Mouse (Mus musculus) embryonic facial prominence, embryonic 15.5 days (tissue): ENCODE data around the gene Lrrc20. TPM values are rescaled to one million over a fixed set of nuclear protein-coding genes. Genes with fewer than 3 reads are reported as not detected.
A peak's percentile ranks its signal among the peaks of the same experiment; 100 is the strongest.
"Not testable (repeated sequence)": the region's sequence is repeated elsewhere in the genome, so short reads cannot be mapped to it uniquely, and the experiment has no call there.

ENCODE experiments used
- ATAC-seq: fragments of 200-750 bp; cut with Nextera tagmentation; 2 replicates; pipeline ENCODE4 v1.8.0; 2017; ENCODE audit warnings: low read depth, moderate TSS enrichment; ENCODE audit not compliant: insufficient number of reproducible peaks, low FRiP score, low TSS enrichment
- H3K27ac ChIP-seq: fragments of 300-500 bp; sonication (generic); replicated peaks from 2 replicates; pipeline ENCODE4 v1.5.1; 2015; ENCODE audit warnings: mild to moderate bottlenecking, inconsistent platforms
- H3K27me3 ChIP-seq: fragments of 300-500 bp; sonication (generic); 2 replicates; pipeline ENCODE4 v1.6.1; 2015; ENCODE audit warnings: inconsistent platforms
- H3K36me3 ChIP-seq: fragments of 300-500 bp; sonication (generic); 2 replicates; pipeline ENCODE4 v1.6.1; 2015; ENCODE audit warnings: mild to moderate bottlenecking, inconsistent platforms
- H3K4me1 ChIP-seq: fragments of 300-500 bp; sonication (generic); 2 replicates; pipeline ENCODE4 v1.6.1; 2015; ENCODE audit warnings: inconsistent platforms
- H3K4me2 ChIP-seq: fragments of 300-500 bp; sonication (generic); replicated peaks from 2 replicates; pipeline ENCODE4 v1.6.1; 2015; ENCODE audit warnings: mild to moderate bottlenecking, inconsistent platforms
- H3K4me3 ChIP-seq: fragments of 300-500 bp; sonication (generic); replicated peaks from 2 replicates; pipeline ENCODE4 v1.5.1; 2015; ENCODE audit warnings: mild to moderate bottlenecking, inconsistent platforms
- H3K9ac ChIP-seq: fragments of 300-500 bp; sonication (generic); 2 replicates; pipeline ENCODE4 v1.6.1; 2015; ENCODE audit warnings: inconsistent platforms
- H3K9me3 ChIP-seq: fragments of 300-500 bp; sonication (generic); replicated peaks from 2 replicates; pipeline ENCODE4 v1.6.1; 2016; ENCODE audit warnings: inconsistent platforms
- WGBS: fragments of 180-500 bp; shearing (Covaris S2); methylation state at CpG from one replicate; pipeline ENCODE4 v1.1.7; 2015; 5-methylcytosine and 5-hydroxymethylcytosine counted together
- polyA plus RNA-seq: library from polyadenylated mRNA; unstranded; fragments of >200 nt; fragmentation: Nextera tagmentation; extraction: Ambion mirVana; gene quantifications from 2 replicates; pipeline ENCODE4 v1.2.1, GENCODE M21; 2015

Gene Lrrc20
- polyA plus RNA-seq, 1 experiment from 2014 or later: 10.5 TPM

DNA sequence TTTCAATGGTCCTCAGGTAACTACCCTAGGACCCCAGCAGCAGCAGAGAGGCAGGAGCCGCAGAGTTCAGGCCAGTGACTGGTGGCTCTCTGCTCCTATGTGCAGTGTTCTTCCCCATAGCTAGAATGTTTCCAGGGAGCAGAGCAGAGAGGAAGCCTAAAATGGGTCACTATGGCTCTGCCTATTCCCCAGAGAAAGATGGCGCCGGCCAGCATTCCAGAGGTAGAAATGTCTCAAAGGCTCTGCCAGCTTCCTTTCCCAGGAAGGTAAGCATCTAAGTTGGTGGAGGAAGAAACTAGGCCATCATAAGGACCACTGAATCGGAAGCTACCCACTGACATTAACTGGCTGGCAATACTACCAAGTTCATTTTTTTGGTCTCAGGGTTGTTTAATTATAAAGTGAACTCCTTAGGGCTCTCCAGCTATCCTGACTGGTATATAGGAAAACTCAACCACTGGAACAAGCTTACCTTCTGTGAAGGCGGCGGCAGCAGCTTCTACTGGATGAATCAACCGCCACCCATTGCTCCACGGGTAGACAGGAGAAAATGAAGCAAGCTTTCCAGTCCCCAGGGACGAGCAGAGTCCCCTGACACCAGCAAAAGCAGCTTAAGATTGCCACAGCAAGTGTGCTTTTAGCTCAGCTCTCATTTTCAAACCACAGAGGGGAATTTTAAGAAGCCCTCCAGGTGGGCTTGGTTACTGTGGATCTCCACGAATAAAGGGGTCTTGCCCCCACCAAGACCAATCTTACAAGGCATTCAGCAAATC lies 27.8 kb upstream of the Lrrc20 start:
- no peaks in the 10 kb centered on the region for H3K9me3 ChIP-seq
- 72% methylated on average over 10 of the region's 10 CpGs for WGBS
- no peaks in the 10 kb centered on the region for H3K27me3 ChIP-seq
- H3K27ac ChIP-seq: no peak overlapping the region
- H3K9ac ChIP-seq: no peak overlapping the region
- H3K4me3 ChIP-seq: no peak overlapping the region
- no peak overlapping the region for H3K4me2 ChIP-seq
- H3K36me3 ChIP-seq: 0 out of 2 replicates have a peak, but pooled peaks cover 4% of the 10 kb centered on the region
- H3K4me1 ChIP-seq: peaks cover 73% of the 10 kb centered on the region
- no peak for ATAC-seq

DNA sequence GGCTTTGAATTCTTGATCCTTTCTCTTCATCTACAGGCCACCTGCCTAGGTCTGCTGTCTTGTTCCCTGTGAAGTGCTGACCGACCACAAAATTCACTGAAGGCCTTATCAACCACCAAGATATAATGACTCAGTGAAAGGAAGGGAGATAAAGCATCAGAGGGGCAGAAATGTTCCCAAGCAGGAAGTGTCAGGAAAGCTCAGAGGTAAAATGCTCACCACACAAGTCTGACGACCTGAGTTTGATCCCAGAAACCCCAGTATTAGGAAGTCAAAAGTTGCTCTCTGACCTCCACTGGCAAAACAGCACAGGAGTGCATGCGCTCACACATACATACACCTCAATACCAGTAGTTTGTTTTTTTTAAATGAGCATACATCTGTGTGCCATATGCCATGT lies 26.8 kb upstream of the Lrrc20 start:
- H3K4me3 ChIP-seq: no peak overlapping the region
- H3K9ac ChIP-seq: no peak overlapping the region
- H3K27me3 ChIP-seq: no peaks in the 10 kb centered on the region
- no peak overlapping the region for H3K27ac ChIP-seq
- H3K4me2 ChIP-seq: no peak overlapping the region
- H3K36me3 ChIP-seq: 0 out of 2 replicates have a peak, but pooled peaks cover 4% of the 10 kb centered on the region
- no peak for ATAC-seq
- WGBS: 79% methylated on average over 3 of the region's 3 CpGs
- peaks cover 63% of the 10 kb centered on the region for H3K4me1 ChIP-seq
- H3K9me3 ChIP-seq: no peaks in the 10 kb centered on the region

DNA sequence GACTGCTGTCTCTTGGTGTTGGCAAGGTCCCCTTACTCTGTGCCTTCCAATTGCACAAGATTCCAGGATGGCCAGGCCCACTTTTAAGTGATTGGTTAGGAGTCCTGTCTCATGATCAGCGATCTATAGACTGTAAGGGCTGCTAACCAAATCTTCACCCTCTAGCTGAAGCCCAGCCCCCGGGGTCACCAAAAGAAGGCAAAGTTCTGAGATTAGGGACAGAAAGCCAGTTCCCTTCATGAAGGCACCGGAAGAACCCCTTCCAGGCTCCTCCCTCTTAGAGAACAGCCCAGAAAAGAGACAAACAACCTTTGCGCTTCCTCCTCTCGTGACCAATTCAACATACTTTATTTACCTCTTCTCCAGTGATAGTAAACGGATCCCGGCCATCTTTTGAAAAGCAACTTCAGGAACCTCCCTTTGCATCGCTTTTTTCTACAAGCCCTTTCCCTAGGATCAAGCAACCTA lies 24.1 kb upstream of the Lrrc20 start:
- 2% methylated on average over 8 of the region's 8 CpGs for WGBS
- peaks cover 42% of the 10 kb centered on the region for H3K4me1 ChIP-seq
- no peaks in the 10 kb centered on the region for H3K9me3 ChIP-seq
- ATAC-seq: no peak
- no peaks in the 10 kb centered on the region for H3K27me3 ChIP-seq
- H3K9ac ChIP-seq: peak overlapping the region; percentile 88
- H3K27ac ChIP-seq: peak overlapping the region; percentile 78
- peak overlapping the region; percentile 64 for H3K4me2 ChIP-seq
- H3K4me3 ChIP-seq: peak overlapping the region; percentile 96
- 0 out of 2 replicates have a peak, but pooled peaks cover 4% of the 10 kb centered on the region for H3K36me3 ChIP-seq

DNA sequence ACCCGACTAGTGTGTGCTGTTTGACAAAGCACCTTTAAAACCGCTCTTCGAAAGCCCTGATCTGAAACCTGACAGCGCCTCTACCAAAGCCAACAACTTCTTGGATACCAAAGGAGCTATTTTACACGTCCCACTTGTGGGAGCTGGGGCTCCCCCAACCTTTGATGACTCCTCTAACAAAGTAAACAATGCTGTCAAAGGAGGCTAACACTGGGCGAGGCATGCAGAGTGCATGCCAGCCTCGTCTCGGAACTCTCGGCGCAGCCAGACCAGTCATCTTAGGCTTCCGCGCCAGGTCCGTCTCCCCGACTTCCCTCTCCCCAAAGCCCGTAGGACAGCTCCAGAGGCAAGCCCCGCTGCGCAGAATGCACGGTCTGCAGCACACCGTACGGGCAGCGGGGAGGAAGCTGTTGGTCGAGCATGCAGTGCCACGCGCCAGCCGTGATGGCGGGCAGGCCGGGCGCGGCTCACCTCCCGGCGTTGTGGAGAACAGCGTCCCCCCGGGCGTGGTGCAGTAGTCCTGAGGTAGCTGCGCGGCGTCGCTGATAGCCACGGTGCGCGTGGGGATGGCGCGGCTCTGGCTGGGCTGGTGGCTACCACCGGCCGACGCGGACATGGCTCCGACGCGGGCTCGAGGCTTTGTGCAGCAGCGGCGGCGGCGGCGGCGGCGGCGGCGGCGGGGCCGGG lies 23.5 kb upstream of the Lrrc20 start:
- peak overlapping the region; percentile 88 for H3K9ac ChIP-seq
- WGBS: under 1% methylated on average over 55 of the region's 62 CpGs
- peak; percentile 45; the same call in 1 of the 2 replicates for ATAC-seq
- H3K9me3 ChIP-seq: no peaks in the 10 kb centered on the region
- peak overlapping the region; percentile 64 for H3K4me2 ChIP-seq
- H3K27me3 ChIP-seq: no peaks in the 10 kb centered on the region
- 0 out of 2 replicates have a peak, but pooled peaks cover 4% of the 10 kb centered on the region for H3K36me3 ChIP-seq
- peak overlapping the region; percentile 78 for H3K27ac ChIP-seq
- H3K4me3 ChIP-seq: peak overlapping the region; percentile 96
- peaks cover 38% of the 10 kb centered on the region for H3K4me1 ChIP-seq

DNA sequence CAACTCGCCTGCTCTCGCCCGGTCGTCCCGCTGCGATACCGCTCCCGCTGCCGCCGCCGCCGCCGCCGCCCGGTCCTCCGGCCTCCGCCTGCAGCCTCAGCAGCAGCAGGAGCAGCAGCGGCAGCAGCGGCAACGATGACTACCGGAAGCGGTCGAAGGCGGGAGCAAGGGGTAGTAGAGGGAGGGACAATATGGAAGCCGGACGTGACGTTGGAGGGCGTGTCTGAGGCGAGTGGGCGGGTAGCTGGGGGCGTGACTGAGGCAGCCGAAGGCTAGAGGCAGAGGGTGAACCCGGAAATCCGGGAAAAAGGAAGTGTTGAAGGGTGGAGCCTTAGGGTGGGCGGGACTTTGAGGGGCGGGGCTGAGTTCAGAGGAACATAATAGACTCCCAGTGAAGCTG lies 23.0 kb upstream of the Lrrc20 start, which contains the start of gene Eif4ebp2:
Gene Eif4ebp2, minus strand, starts transcription at position 17 of the 400 bp plus-strand sequence.
- H3K9me3 ChIP-seq: no peaks in the 10 kb centered on the region
- under 1% methylated on average over 35 of the region's 36 CpGs for WGBS
- H3K4me1 ChIP-seq: peaks cover 38% of the 10 kb centered on the region
- 0 out of 2 replicates have a peak, but pooled peaks cover 4% of the 10 kb centered on the region for H3K36me3 ChIP-seq
- peak; percentile 99 for ATAC-seq
- peak within 1 kb of the TSS; percentile 96 for H3K4me3 ChIP-seq
- peak within 1 kb of the TSS; percentile 88 for H3K9ac ChIP-seq
- H3K27me3 ChIP-seq: no peaks in the 10 kb centered on the region
- H3K27ac ChIP-seq: peak within 1 kb of the TSS; percentile 78
- H3K4me2 ChIP-seq: peak within 1 kb of the TSS; percentile 64

DNA sequence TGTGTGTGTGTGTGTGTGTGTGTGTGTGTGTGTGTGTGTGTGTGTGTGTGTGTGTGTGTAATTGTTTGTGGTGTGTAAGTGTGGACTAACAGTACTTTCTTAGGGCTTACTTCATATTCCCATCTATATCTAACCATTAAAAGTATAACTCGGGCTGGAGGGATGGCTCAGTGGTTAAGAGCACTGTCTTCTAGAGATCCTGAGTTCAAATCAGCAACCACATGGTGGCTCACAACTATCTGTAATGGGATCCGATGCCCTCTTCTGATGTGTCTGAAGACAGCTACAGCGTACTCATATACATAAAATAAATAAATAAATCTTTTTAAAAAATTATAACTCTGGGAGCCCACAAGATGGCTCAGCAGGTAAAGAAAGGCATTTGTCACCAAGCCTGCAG lies 22.4 kb upstream of the Lrrc20 start:
- H3K4me1 ChIP-seq: peaks cover 35% of the 10 kb centered on the region
- 0 out of 2 replicates have a peak overlapping the region, but pooled peaks have one; percentile 96 for H3K4me3 ChIP-seq
- not testable (repeated sequence) for H3K36me3 ChIP-seq, H3K9me3 ChIP-seq, H3K9ac ChIP-seq, H3K27ac ChIP-seq, H3K27me3 ChIP-seq, ATAC-seq
- H3K4me2 ChIP-seq: peak overlapping the region; percentile 64; the same call in 1 of the 2 replicates
- whole genome bisulfite sequencing: 79% methylated on average over 3 of the region's 3 CpGs

DNA sequence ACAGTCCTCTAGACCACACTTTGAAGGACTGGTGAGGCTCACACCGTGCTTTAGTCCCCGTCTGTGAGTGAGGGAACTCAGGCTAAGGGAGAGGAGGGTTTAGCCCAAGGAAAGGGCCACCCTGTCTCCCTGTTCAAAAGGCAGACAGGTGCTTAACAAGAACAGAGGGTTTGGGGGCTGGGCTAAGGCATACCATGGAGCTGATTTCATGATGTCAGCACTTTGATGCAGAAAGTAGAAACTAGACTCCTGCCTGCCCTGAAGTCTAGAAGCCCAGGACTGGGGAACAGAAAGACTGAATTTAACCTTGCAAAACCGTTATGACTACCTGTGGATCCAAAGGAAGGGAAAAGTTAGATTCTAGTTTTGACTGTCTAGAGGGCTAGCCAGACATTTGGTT lies 18.4 kb upstream of the Lrrc20 start:
- Histone ChIP-seq H3K9ac (no peak overlapping the region), H3K36me3 (no peaks in the 10 kb centered on the region), H3K27me3 (no peaks in the 10 kb centered on the region), H3K4me2 (no peak overlapping the region), H3K4me3 (no peak overlapping the region), H3K27ac (no peak overlapping the region), H3K4me1 (no peaks in the 10 kb centered on the region), H3K9me3 (no peaks in the 10 kb centered on the region)
- 59% methylated on average over 3 of the region's 3 CpGs for WGBS
- ATAC-seq: no peak

DNA sequence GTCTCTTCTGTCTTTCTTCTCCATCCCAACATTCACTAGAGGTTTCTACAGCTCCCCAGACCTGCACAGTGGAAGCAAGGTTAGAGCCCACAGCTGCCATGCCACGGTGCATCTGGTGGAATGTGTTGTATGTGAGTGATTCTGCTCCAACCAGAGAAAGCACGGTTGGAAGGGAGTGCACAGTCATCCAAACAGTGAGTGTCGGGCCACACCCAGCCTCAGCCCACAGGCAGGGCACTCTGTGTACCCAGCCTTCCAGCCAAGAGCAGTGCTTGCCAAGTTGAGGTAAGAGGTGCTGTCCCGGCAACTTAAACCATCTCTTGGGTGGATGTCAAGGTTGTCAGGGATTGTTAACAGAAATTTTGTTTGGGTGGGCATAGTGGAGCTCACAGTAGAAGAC lies 10.6 kb upstream of the Lrrc20 start:
- Histone ChIP-seq H3K4me2 (no peak overlapping the region), H3K4me1 (no peaks in the 10 kb centered on the region), H3K36me3 (no peaks in the 10 kb centered on the region), H3K4me3 (no peak overlapping the region), H3K9ac (no peak overlapping the region), H3K27me3 (no peaks in the 10 kb centered on the region), H3K27ac (no peak overlapping the region), H3K9me3 (no peaks in the 10 kb centered on the region)
- 62% methylated on average over 4 of the region's 4 CpGs for WGBS
- no peak for ATAC-seq

DNA sequence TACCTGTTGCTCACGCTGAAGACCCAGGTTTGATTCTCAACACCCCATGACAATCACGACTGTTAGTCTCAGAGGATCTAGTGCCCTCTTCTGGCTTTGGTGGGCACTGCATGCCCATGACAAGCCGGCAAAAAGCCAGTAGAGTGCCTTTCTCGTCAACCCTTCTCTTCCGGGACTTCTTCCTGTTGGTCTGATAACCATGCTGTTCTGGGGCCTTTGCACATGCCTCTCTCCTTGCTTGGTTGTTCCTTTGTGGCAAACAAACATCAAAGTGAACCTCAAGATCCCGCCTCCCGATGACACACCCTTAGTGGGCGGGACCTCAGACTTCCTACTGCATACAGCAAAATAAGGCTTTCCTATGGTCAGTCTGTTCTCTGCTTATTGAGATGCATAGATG lies 9.4 kb upstream of the Lrrc20 start:
- WGBS: 69% methylated on average over 8 of the region's 8 CpGs
- no peaks in the 10 kb centered on the region for H3K27me3 ChIP-seq
- H3K9me3 ChIP-seq: no peaks in the 10 kb centered on the region
- no peaks in the 10 kb centered on the region for H3K36me3 ChIP-seq
- H3K4me3 ChIP-seq: no peak overlapping the region
- no peaks in the 10 kb centered on the region for H3K4me1 ChIP-seq
- no peak overlapping the region for H3K27ac ChIP-seq
- no peak for ATAC-seq
- no peak overlapping the region for H3K4me2 ChIP-seq
- no peak overlapping the region for H3K9ac ChIP-seq

DNA sequence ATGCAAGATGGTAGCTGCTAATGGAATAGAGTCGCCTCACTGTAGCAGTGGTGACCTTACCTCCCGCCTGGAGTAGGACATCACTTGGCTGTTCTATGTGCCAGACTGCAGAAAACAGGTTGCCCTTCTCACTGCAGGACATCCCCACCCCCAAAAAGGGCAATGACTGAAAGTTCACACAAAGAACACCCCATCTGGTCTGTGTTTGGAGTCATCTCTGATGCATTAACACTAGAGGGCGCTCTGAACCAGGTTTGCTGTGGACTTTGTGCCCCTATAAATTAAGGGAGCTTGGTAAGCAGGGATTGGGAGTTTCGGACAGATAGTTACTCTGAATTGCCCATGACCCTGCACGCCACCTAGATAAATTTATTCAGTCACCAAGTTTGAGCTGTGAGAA lies 8.7 kb upstream of the Lrrc20 start:
- H3K36me3 ChIP-seq: no peaks in the 10 kb centered on the region
- 26% methylated on average over 5 of the region's 5 CpGs for WGBS
- H3K4me3 ChIP-seq: no peak overlapping the region
- H3K27me3 ChIP-seq: no peaks in the 10 kb centered on the region
- H3K9me3 ChIP-seq: no peaks in the 10 kb centered on the region
- H3K4me2 ChIP-seq: no peak overlapping the region
- no peaks in the 10 kb centered on the region for H3K4me1 ChIP-seq
- no peak for ATAC-seq
- H3K9ac ChIP-seq: no peak overlapping the region
- H3K27ac ChIP-seq: no peak overlapping the region

DNA sequence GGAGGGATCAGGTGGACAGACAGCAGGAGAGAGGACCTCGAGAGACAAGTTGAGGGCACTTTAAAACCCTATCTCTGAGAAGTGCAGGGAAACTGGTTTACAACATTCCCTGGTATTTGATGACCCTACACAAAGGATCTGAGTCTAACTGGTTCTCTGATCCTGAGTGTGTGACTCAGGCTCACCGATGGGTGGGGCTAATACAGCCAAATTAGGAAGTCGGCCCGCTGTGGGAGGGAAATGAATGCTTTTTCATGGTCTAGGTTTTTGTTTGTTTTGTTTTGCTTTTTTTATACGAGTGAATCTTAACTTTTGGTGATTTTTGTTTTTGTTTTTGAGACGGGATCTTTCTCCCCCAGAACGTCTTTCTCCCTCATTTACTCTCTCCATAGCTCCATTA lies 6.7 kb upstream of the Lrrc20 start:
- H3K4me2 ChIP-seq: no peak overlapping the region
- H3K4me3 ChIP-seq: no peak overlapping the region
- H3K9me3 ChIP-seq: no peaks in the 10 kb centered on the region
- no peaks in the 10 kb centered on the region for H3K27me3 ChIP-seq
- H3K27ac ChIP-seq: no peak overlapping the region
- no peaks in the 10 kb centered on the region for H3K4me1 ChIP-seq
- no peaks in the 10 kb centered on the region for H3K36me3 ChIP-seq
- WGBS: 66% methylated on average over 7 of the region's 7 CpGs
- ATAC-seq: no peak
- H3K9ac ChIP-seq: no peak overlapping the region
